In genomic region chr2:19716388-19716787, GRCm38 (mm10) we compare ENCODE assay signal across 6 mouse cellular contexts.
"Had no signal": no experiment of that assay in that cellular context is flagged by ENCODE, and none has a peak within 500 bp of the region (broad histone marks: within the 10 kb centered on the region; RNA-seq: fewer than 3 reads in every experiment).

No protein-coding gene starts in this region.

- H3K27me3 ChIP-seq: liver, embryonic 15.5 days; lung, embryonic 15.5 days; midbrain, embryonic 12.5 days; neural tube, embryonic 15.5 days had no signal

- H3K27ac ChIP-seq: layer of hippocampus, adult 2 months; limb, embryonic 15.5 days; liver, embryonic 15.5 days; lung, embryonic 15.5 days; midbrain, embryonic 12.5 days; neural tube, embryonic 15.5 days had no signal

- H3K9me3 ChIP-seq: limb, embryonic 15.5 days; liver, embryonic 15.5 days; lung, embryonic 15.5 days; midbrain, embryonic 12.5 days; neural tube, embryonic 15.5 days had no signal

- H3K9ac ChIP-seq: limb, embryonic 15.5 days; liver, embryonic 15.5 days; lung, embryonic 15.5 days; midbrain, embryonic 12.5 days; neural tube, embryonic 15.5 days had no signal

- H3K36me3 ChIP-seq: limb, embryonic 15.5 days; liver, embryonic 15.5 days; lung, embryonic 15.5 days; midbrain, embryonic 12.5 days; neural tube, embryonic 15.5 days had no signal

- H3K4me3 ChIP-seq: layer of hippocampus, adult 2 months; liver, embryonic 15.5 days; midbrain, embryonic 12.5 days had no signal

- H3K4me1 ChIP-seq: midbrain, embryonic 12.5 days had no signal
